Mouse (Mus musculus): ENCODE data around the gene Fam117b.

The Fam117b gene

GRCm38 (mm10) chr1:59913195-59913868 lies 526 bp downstream of the Fam117b start:
- DNase-seq (ENCODE audit: low read depth, low spot score): peak; percentile 6

GRCm38 (mm10) chr1:59913869-59914225 lies 1.0 kb downstream of the Fam117b start:
- peak; percentile 32 for DNase-seq (ENCODE audit: low read depth, low spot score)

- DNase-seq (ENCODE audit: low read depth, low spot score): no peak
Observed at GRCm38 (mm10) chr1:59914799-59915198, 2.0 kb downstream of the Fam117b start.

- DNase-seq (ENCODE audit: low read depth, low spot score): no peak
Observed at GRCm38 (mm10) chr1:59915843-59916610, 3.2 kb downstream of the Fam117b start.

GRCm38 (mm10) chr1:59917401-59917800 lies 4.6 kb downstream of the Fam117b start:
- no peak for DNase-seq (ENCODE audit: low read depth, low spot score)

- DNase-seq (ENCODE audit: low read depth, low spot score): no peak
Observed at GRCm38 (mm10) chr1:59918075-59918474, 5.3 kb downstream of the Fam117b start.

- no peak for DNase-seq (ENCODE audit: low read depth, low spot score)
Observed at GRCm38 (mm10) chr1:59923201-59923600, 10.4 kb downstream of the Fam117b start.

- no peak for DNase-seq (ENCODE audit: low read depth, low spot score)
Observed at GRCm38 (mm10) chr1:59923673-59924072, 10.9 kb downstream of the Fam117b start.

- DNase-seq (ENCODE audit: low read depth, low spot score): no peak
Observed at GRCm38 (mm10) chr1:59924411-59924810, 11.6 kb downstream of the Fam117b start.

GRCm38 (mm10) chr1:59926021-59926672 lies 13.3 kb downstream of the Fam117b start:
- DNase-seq (ENCODE audit: low read depth, low spot score): no peak

GRCm38 (mm10) chr1:59927131-59927680 lies 14.4 kb downstream of the Fam117b start:
- no peak for DNase-seq (ENCODE audit: low read depth, low spot score)

GRCm38 (mm10) chr1:59930926-59931325 lies 18.1 kb downstream of the Fam117b start:
- DNase-seq (ENCODE audit: low read depth, low spot score): no peak

GRCm38 (mm10) chr1:59932991-59933390 lies 20.2 kb downstream of the Fam117b start:
- no peak for DNase-seq (ENCODE audit: low read depth, low spot score)

GRCm38 (mm10) chr1:59941063-59941462 lies 28.3 kb downstream of the Fam117b start:
- DNase-seq (ENCODE audit: low read depth, low spot score): no peak

- DNase-seq (ENCODE audit: low read depth, low spot score): no peak
Observed at GRCm38 (mm10) chr1:59942057-59942790, 29.4 kb downstream of the Fam117b start.

- no peak for DNase-seq (ENCODE audit: low read depth, low spot score)
Observed at GRCm38 (mm10) chr1:59943825-59944224, 31.0 kb downstream of the Fam117b start.

GRCm38 (mm10) chr1:59945969-59946368 lies 33.2 kb downstream of the Fam117b start:
- no peak for DNase-seq (ENCODE audit: low read depth, low spot score)

- DNase-seq (ENCODE audit: low read depth, low spot score): no peak
Observed at GRCm38 (mm10) chr1:59947509-59947908, 34.7 kb downstream of the Fam117b start.

GRCm38 (mm10) chr1:59957206-59957605 lies 44.4 kb downstream of the Fam117b start:
- no peak for DNase-seq (ENCODE audit: low read depth, low spot score)

- no peak for DNase-seq (ENCODE audit: low read depth, low spot score)
Observed at GRCm38 (mm10) chr1:59959941-59960340, 47.1 kb downstream of the Fam117b start.

GRCm38 (mm10) chr1:59966171-59966785 lies 53.5 kb downstream of the Fam117b start:
- no peak for DNase-seq (ENCODE audit: low read depth, low spot score)

Measured in forelimb bud, embryonic 11.5 days (tissue).